Mouse (Mus musculus): ENCODE results near the gene Map4k4. TPM values are rescaled to one million over a fixed set of nuclear protein-coding genes. Genes with fewer than 3 reads are reported as not detected.

Map4k4 gene
- polyA plus RNA-seq (2015; fragmentation: Nextera tagmentation; extraction: Ambion mirVana), result 21.2 and 21.5 TPM in 2 replicates

GRCm38 (mm10) chr1:39900181-39901005, at the start of gene Map4k4:
Gene Map4k4 (plus strand): TSS chr1:39900913.
- TF ChIP-seq EP300 (IDR thresholded peaks at IDR 0.05) (no peak), CTCF (IDR thresholded peaks at IDR 0.05) (no peak)
- peak within 1 kb of the TSS; percentile 84 for H3K4me2 ChIP-seq (replicated peaks; ENCODE audit: low read depth, low read length)
- H3K27ac ChIP-seq (ENCODE audit: low read length), result peak within 1 kb of the TSS; percentile 98
- peak within 1 kb of the TSS; percentile 96 for H3K9ac ChIP-seq (replicated peaks; ENCODE audit: low read depth)
- H3K9me3 ChIP-seq (ENCODE audit: low read length), result no peaks in the 10 kb centered on the region
- H3K36me3 ChIP-seq (ENCODE audit: insufficient read depth, low read length), result no peaks in the 10 kb centered on the region
- peak within 1 kb of the TSS; percentile 95 for H3K4me3 ChIP-seq (ENCODE audit: low read depth, low read length)
- DNase-seq (ENCODE audit: low spot score) (peak; percentile 88), ATAC-seq (peak; percentile 92)
- 2% methylated on average over 54 of the region's 97 CpGs for WGBS
- H3K27me3 ChIP-seq (replicated peaks; ENCODE audit: insufficient read depth, low read length), result no peaks in the 10 kb centered on the region
- peaks cover 13% of the 10 kb centered on the region; the same call in 1 of the 2 replicates for H3K4me1 ChIP-seq (ENCODE audit: insufficient read depth, low read depth, low read length)

DNA sequence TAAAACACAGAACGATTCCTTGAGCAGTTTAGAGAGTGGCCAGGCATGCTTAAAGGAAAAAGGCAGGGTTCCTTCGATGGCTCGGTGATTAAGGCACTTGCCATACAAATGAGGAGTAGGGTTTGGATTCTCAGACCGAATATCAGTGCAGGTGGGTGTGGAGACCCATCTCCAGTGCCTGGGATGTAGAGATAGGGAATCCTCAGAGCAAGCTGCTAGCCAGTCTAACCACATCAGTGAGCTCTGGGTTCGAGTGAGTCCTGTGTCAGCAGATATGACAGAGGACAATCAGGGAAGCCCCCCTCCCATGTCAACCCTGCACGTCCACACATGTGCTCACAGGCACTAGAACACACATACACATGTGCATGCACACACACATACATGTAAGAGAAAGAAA, 44.8 kb upstream of the Map4k4 start:
- Histone ChIP-seq H3K9me3 (ENCODE audit: low read length) (no peaks in the 10 kb centered on the region), H3K4me3 (ENCODE audit: low read depth, low read length) (no peak overlapping the region), H3K36me3 (ENCODE audit: insufficient read depth, low read length) (no peaks in the 10 kb centered on the region), H3K9ac (replicated peaks; ENCODE audit: low read depth) (no peak overlapping the region), H3K4me1 (ENCODE audit: insufficient read depth, low read depth, low read length) (no peaks in the 10 kb centered on the region; the same call in 1 of the 2 replicates), H3K27ac (ENCODE audit: low read length) (no peak overlapping the region), H3K4me2 (replicated peaks; ENCODE audit: low read depth, low read length) (no peak overlapping the region), H3K27me3 (replicated peaks; ENCODE audit: insufficient read depth, low read length) (no peaks in the 10 kb centered on the region)
- WGBS, result 76% methylated on average over 6 of the region's 6 CpGs
- TF ChIP-seq EP300 (IDR thresholded peaks at IDR 0.05) (no peak), CTCF (IDR thresholded peaks at IDR 0.05) (no peak)
- DNase-seq (ENCODE audit: low spot score) (no peak), ATAC-seq (no peak)

- Histone ChIP-seq H3K36me3 (ENCODE audit: insufficient read depth, low read length) (no peaks in the 10 kb centered on the region), H3K27ac (ENCODE audit: low read length) (no peak overlapping the region), H3K9ac (replicated peaks; ENCODE audit: low read depth) (no peak overlapping the region), H3K9me3 (ENCODE audit: low read length) (no peaks in the 10 kb centered on the region), H3K4me2 (replicated peaks; ENCODE audit: low read depth, low read length) (no peak overlapping the region), H3K4me1 (ENCODE audit: insufficient read depth, low read depth, low read length) (no peaks in the 10 kb centered on the region; the same call in 1 of the 2 replicates), H3K4me3 (ENCODE audit: low read depth, low read length) (no peak overlapping the region), H3K27me3 (replicated peaks; ENCODE audit: insufficient read depth, low read length) (no peaks in the 10 kb centered on the region)
- DNase-seq (ENCODE audit: low spot score) (no peak), ATAC-seq (no peak)
- WGBS, result 70% methylated on average over 7 of the region's 7 CpGs
- TF ChIP-seq EP300 (IDR thresholded peaks at IDR 0.05) (no peak), CTCF (IDR thresholded peaks at IDR 0.05) (no peak)
Observed at GRCm38 (mm10) chr1:39856795-39857447, 43.8 kb upstream of the Map4k4 start.

DNA sequence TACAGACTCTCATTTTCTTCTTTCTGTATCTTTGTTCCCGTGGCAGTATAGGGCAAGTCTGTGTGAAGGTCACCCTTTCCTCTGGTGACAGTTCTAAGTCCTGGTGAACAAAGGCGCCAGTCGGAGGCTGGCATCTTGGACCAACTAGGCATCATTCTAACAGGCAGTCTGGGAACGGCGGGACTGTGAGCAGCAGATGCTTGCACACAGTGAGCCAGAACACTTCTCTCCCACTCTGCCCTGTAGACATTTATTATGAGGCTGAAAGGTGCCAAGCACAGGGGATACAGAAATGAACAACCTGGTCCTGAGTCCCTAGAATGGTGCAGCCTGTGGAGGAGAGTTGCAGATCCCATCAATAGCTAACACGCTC, 43.3 kb upstream of the Map4k4 start:
- H3K4me1 ChIP-seq (ENCODE audit: insufficient read depth, low read depth, low read length), result no peaks in the 10 kb centered on the region
- no peak overlapping the region for H3K27ac ChIP-seq (ENCODE audit: low read length)
- no peaks in the 10 kb centered on the region for H3K27me3 ChIP-seq (replicated peaks; ENCODE audit: insufficient read depth, low read length)
- H3K9ac ChIP-seq (replicated peaks; ENCODE audit: low read depth), result no peak overlapping the region
- no peaks in the 10 kb centered on the region for H3K9me3 ChIP-seq (ENCODE audit: low read length)
- DNase-seq (ENCODE audit: low spot score), result no peak
- no peak overlapping the region for H3K4me2 ChIP-seq (replicated peaks; ENCODE audit: low read depth, low read length)
- no peak for TF ChIP-seq EP300 (IDR thresholded peaks at IDR 0.05)
- no peak for TF ChIP-seq CTCF (IDR thresholded peaks at IDR 0.05)
- no peaks in the 10 kb centered on the region for H3K36me3 ChIP-seq (ENCODE audit: insufficient read depth, low read length)
- H3K4me3 ChIP-seq (ENCODE audit: low read depth, low read length), result no peak overlapping the region
- no peak for ATAC-seq
- 87% methylated on average over 6 of the region's 6 CpGs for WGBS

DNA sequence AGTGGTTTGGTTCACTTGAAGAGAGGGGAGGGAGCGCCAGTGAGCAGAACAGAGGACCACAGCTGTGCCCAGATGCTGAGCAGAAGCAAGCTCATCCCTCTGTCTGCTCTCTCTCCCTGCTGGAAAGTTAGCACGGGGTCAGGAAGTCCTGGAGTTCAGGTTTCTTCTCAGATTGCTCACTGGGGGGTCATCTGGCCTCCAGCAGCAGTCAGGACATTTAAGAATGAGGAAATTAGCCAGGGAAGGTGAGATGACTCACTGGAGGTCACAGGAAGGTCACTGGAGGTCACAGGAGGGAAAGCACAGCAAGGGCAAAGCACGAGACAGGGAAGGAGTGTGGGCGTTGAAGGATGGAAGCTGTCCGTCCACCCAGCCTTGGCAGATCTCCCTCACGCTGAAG, 41.5 kb upstream of the Map4k4 start:
- Histone ChIP-seq H3K4me3 (ENCODE audit: low read depth, low read length) (no peak overlapping the region), H3K27ac (ENCODE audit: low read length) (no peak overlapping the region), H3K9ac (replicated peaks; ENCODE audit: low read depth) (no peak overlapping the region), H3K4me1 (ENCODE audit: insufficient read depth, low read depth, low read length) (no peaks in the 10 kb centered on the region), H3K9me3 (ENCODE audit: low read length) (no peaks in the 10 kb centered on the region), H3K36me3 (ENCODE audit: insufficient read depth, low read length) (no peaks in the 10 kb centered on the region), H3K4me2 (replicated peaks; ENCODE audit: low read depth, low read length) (no peak overlapping the region), H3K27me3 (replicated peaks; ENCODE audit: insufficient read depth, low read length) (no peaks in the 10 kb centered on the region)
- 34% methylated on average over 6 of the region's 6 CpGs for WGBS
- TF ChIP-seq EP300 (IDR thresholded peaks at IDR 0.05) (no peak), CTCF (IDR thresholded peaks at IDR 0.05) (no peak)
- ATAC-seq, result peak; percentile 12; the same call in 1 of the 2 replicates
- DNase-seq (ENCODE audit: low spot score), result no peak

GRCm38 (mm10) chr1:39866367-39867141, 34.2 kb upstream of the Map4k4 start:
- 89% methylated on average over 9 of the region's 9 CpGs for WGBS

More at GRCm38 (mm10) chr1:39866367-39867141, 34.2 kb upstream of the Map4k4 start:
- Histone ChIP-seq H3K36me3 (ENCODE audit: insufficient read depth, low read length) (no peaks in the 10 kb centered on the region), H3K4me2 (replicated peaks; ENCODE audit: low read depth, low read length) (no peak overlapping the region), H3K27ac (ENCODE audit: low read length) (no peak overlapping the region), H3K27me3 (replicated peaks; ENCODE audit: insufficient read depth, low read length) (no peaks in the 10 kb centered on the region), H3K4me1 (ENCODE audit: insufficient read depth, low read depth, low read length) (peaks cover 9% of the 10 kb centered on the region; the same call in 1 of the 2 replicates), H3K9ac (replicated peaks; ENCODE audit: low read depth) (no peak overlapping the region), H3K4me3 (ENCODE audit: low read depth, low read length) (no peak overlapping the region), H3K9me3 (ENCODE audit: low read length) (no peaks in the 10 kb centered on the region)
- ATAC-seq, result no peak
- TF ChIP-seq CTCF (IDR thresholded peaks at IDR 0.05), result no peak
- TF ChIP-seq EP300 (IDR thresholded peaks at IDR 0.05), result no peak
- no peak for DNase-seq (ENCODE audit: low spot score)

All from lung, postnatal 0 days (tissue).